Mouse (Mus musculus): ENCODE measurements at regions not wholly inside any gene's neighbourhood (a gene's known extent, or its start where the extent isn't known, plus 50 kb on each side); places are given as distances from the start of the nearest gene placed in this dataset.

- in situ Hi-C loops (cut with MboI; ENCODE audit: low pct_unique_long_range_greater_than_20kb in 1 of 2, low sequenced_read_pairs in 2 of 2, unreplicated experiment in 1 of 2) = no loop called here
Observed at GRCm38 (mm10) chr6:127207308-127207707, 55.3 kb upstream of the Ccnd2 start.

- in situ Hi-C loops (cut with MboI; ENCODE audit: low pct_unique_long_range_greater_than_20kb in 1 of 2, low sequenced_read_pairs in 2 of 2, unreplicated experiment in 1 of 2) = no loop called here
Observed at GRCm38 (mm10) chr6:127213355-127213754, 61.4 kb upstream of the Ccnd2 start.

- in situ Hi-C loops (cut with MboI; ENCODE audit: low pct_unique_long_range_greater_than_20kb in 1 of 2, low sequenced_read_pairs in 2 of 2, unreplicated experiment in 1 of 2) = no loop called here
Observed at GRCm38 (mm10) chr6:127215915-127216314, 63.9 kb upstream of the Ccnd2 start.

GRCm38 (mm10) chr6:127218634-127219445 lies 66.8 kb upstream of the Ccnd2 start:
- in situ Hi-C loops (cut with MboI; ENCODE audit: low pct_unique_long_range_greater_than_20kb in 1 of 2, low sequenced_read_pairs in 2 of 2, unreplicated experiment in 1 of 2) = no loop called here

- in situ Hi-C loops (cut with MboI; ENCODE audit: low pct_unique_long_range_greater_than_20kb in 1 of 2, low sequenced_read_pairs in 2 of 2, unreplicated experiment in 1 of 2) = no loop called here
Observed at GRCm38 (mm10) chr6:127219446-127219802, 67.4 kb upstream of the Ccnd2 start.

- in situ Hi-C loops (cut with MboI; ENCODE audit: low pct_unique_long_range_greater_than_20kb in 1 of 2, low sequenced_read_pairs in 2 of 2, unreplicated experiment in 1 of 2) = no loop called here
Observed at GRCm38 (mm10) chr6:127226242-127226983, 74.4 kb upstream of the Ccnd2 start.

- in situ Hi-C loops (cut with MboI; ENCODE audit: low pct_unique_long_range_greater_than_20kb in 1 of 2, low sequenced_read_pairs in 2 of 2, unreplicated experiment in 1 of 2) = no loop called here
Observed at GRCm38 (mm10) chr6:127236510-127237109, 84.6 kb upstream of the Ccnd2 start.

- in situ Hi-C loops (cut with MboI; ENCODE audit: low pct_unique_long_range_greater_than_20kb in 1 of 2, low sequenced_read_pairs in 2 of 2, unreplicated experiment in 1 of 2) = no loop called here
Observed at GRCm38 (mm10) chr6:127237168-127237567, 85.2 kb upstream of the Ccnd2 start.

- in situ Hi-C loops (cut with MboI; ENCODE audit: low pct_unique_long_range_greater_than_20kb in 1 of 2, low sequenced_read_pairs in 2 of 2, unreplicated experiment in 1 of 2) = no loop called here
Observed at GRCm38 (mm10) chr6:127239529-127240471, 87.8 kb upstream of the Ccnd2 start.

- in situ Hi-C loops (cut with MboI; ENCODE audit: low pct_unique_long_range_greater_than_20kb in 1 of 2, low sequenced_read_pairs in 2 of 2, unreplicated experiment in 1 of 2) = no loop called here
Observed at GRCm38 (mm10) chr6:127240472-127241375, 88.7 kb upstream of the Ccnd2 start.

- in situ Hi-C loops (cut with MboI; ENCODE audit: low pct_unique_long_range_greater_than_20kb in 1 of 2, low sequenced_read_pairs in 2 of 2, unreplicated experiment in 1 of 2) = no loop called here
Observed at GRCm38 (mm10) chr6:127241693-127242425, 89.9 kb upstream of the Ccnd2 start.

GRCm38 (mm10) chr6:127243032-127243431 lies 91.0 kb upstream of the Ccnd2 start:
- in situ Hi-C loops (cut with MboI; ENCODE audit: low pct_unique_long_range_greater_than_20kb in 1 of 2, low sequenced_read_pairs in 2 of 2, unreplicated experiment in 1 of 2) = no loop called here

- in situ Hi-C loops (cut with MboI; ENCODE audit: low pct_unique_long_range_greater_than_20kb in 1 of 2, low sequenced_read_pairs in 2 of 2, unreplicated experiment in 1 of 2) = no loop called here
Observed at GRCm38 (mm10) chr6:127245814-127246440, 93.9 kb upstream of the Ccnd2 start.

- in situ Hi-C loops (cut with MboI; ENCODE audit: low pct_unique_long_range_greater_than_20kb in 1 of 2, low sequenced_read_pairs in 2 of 2, unreplicated experiment in 1 of 2) = no loop called here
Observed at GRCm38 (mm10) chr6:127246730-127247129, 94.7 kb upstream of the Ccnd2 start.

GRCm38 (mm10) chr6:127247343-127247742 lies 95.3 kb upstream of the Ccnd2 start:
- in situ Hi-C loops (cut with MboI; ENCODE audit: low pct_unique_long_range_greater_than_20kb in 1 of 2, low sequenced_read_pairs in 2 of 2, unreplicated experiment in 1 of 2) = no loop called here

GRCm38 (mm10) chr6:127250181-127250873 lies 98.3 kb upstream of the Ccnd2 start:
- in situ Hi-C loops (cut with MboI; ENCODE audit: low pct_unique_long_range_greater_than_20kb in 1 of 2, low sequenced_read_pairs in 2 of 2, unreplicated experiment in 1 of 2) = loop anchor here in 1 of 2 experiments (10.0 kb wide), 1 partner anchor 106 kb away; no protein-coding TSS in a partner anchor
